ENCODE assay signal across 11 mouse cellular contexts in the genomic region with DNA sequence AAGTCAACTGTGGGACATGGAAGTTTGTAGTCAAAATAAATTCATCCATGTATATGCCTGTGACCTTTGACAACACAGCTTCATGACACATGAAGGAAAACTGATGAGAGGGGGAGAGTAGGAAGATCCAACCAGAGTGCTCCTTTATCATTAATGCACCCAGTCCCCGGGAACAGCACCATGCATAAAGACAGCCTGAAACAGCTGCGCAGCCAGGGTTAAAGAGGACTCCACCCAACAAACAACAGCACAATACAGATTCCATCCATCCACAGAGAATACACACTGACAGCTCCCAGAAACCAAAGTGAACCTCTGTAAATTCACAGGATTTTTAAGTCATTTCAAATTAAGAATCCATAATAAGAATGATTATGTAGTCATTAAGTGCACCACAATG. TPM values are rescaled to one million over a fixed set of nuclear protein-coding genes. Genes with fewer than 3 reads are reported as not detected.
DNase-seq lines count a peak whose midpoint lies in the region; ATAC-seq and TF ChIP-seq lines count a peak whose summit lies in the region.
"Had no signal": no experiment of that assay in that cellular context is flagged by ENCODE, and none has a peak within 500 bp of the region (broad histone marks: within the 10 kb centered on the region; RNA-seq: fewer than 3 reads in every experiment).

No protein-coding gene starts in this region.

- H3K4me3 ChIP-seq in gastrocnemius, adult 2 months, result peak overlapping the region; percentile 80
- peak overlapping the region; percentile 50 for H3K4me3 ChIP-seq in liver, adult 2 months (ENCODE audit: insufficient read depth, low read depth, low read length)
- peak overlapping the region; percentile 7; the same call in 1 of the 2 replicates for H3K4me3 ChIP-seq in cortical plate, adult 2 months (ENCODE audit: insufficient read depth, low read length)
- H3K4me3 ChIP-seq in macrophage (ENCODE audit: inconsistent target), result peak overlapping the region; percentile 39
- H3K4me3 ChIP-seq: erythroblast, embryonic 14.5 days; midbrain, embryonic 10.5 days had no signal

- no peak for DNase-seq in gastrocnemius, adult 2 months
- no peak for DNase-seq in gastrocnemius, adult 8-10 months (ENCODE audit: low spot score in 2 of 2)
- DNase-seq in liver, adult 2 months (ENCODE audit: extremely low read depth, low read depth, low spot score), result no peak
- no peak for DNase-seq in liver
- DNase-seq in cerebellum, postnatal 25 days, result no peak
- DNase-seq: right cerebral cortex, adult 18-20 months had no signal

- peak overlapping the region; percentile 77 for H3K27ac ChIP-seq in gastrocnemius, adult 2 months
- 0 out of 2 replicates have a peak overlapping the region, but pooled peaks have one; percentile 8 for H3K27ac ChIP-seq in liver, adult 2 months (replicated peaks; ENCODE audit: insufficient read depth, low read depth, low read length)
- no peak overlapping the region for H3K27ac ChIP-seq in cortical plate, adult 2 months (ENCODE audit: insufficient read depth, low read length)
- peak overlapping the region; percentile 10; the same call in 1 of the 2 replicates for H3K27ac ChIP-seq in macrophage
- H3K27ac ChIP-seq: midbrain, embryonic 10.5 days had no signal

- H3K79me2 ChIP-seq in liver, adult 2 months (ENCODE audit: control insufficient read depth, insufficient read depth, low read length), result no peaks in the 10 kb centered on the region
- H3K79me2 ChIP-seq in macrophage (ENCODE audit: inconsistent target), result no peaks in the 10 kb centered on the region

- no peaks in the 10 kb centered on the region for H3K27me3 ChIP-seq in liver, adult 2 months (ENCODE audit: control insufficient read depth, insufficient read depth, low read length)

- H3K9ac ChIP-seq in liver, adult 2 months (ENCODE audit: low read depth, low read length), result peak overlapping the region; percentile 50

- intact Hi-C loops in gastrocnemius, adult 2 months (cut with DNase I), result loop anchor here (10.0 kb wide), 2 partner anchors 215 to 435 kb away; a partner anchor contains a TSS

- no peaks in the 10 kb centered on the region for H3K36me3 ChIP-seq in liver, adult 2 months (ENCODE audit: control insufficient read depth, insufficient read depth, low read length)
- no peaks in the 10 kb centered on the region for H3K36me3 ChIP-seq in macrophage (ENCODE audit: inconsistent target)

- H3K4me1 ChIP-seq in liver, adult 2 months (ENCODE audit: control insufficient read depth, insufficient read depth, low read length), result no peaks in the 10 kb centered on the region
- H3K4me1 ChIP-seq in cortical plate, adult 2 months (ENCODE audit: control insufficient read depth, insufficient read depth, low read length), result no peaks in the 10 kb centered on the region; the same call in 1 of the 2 replicates
- H3K4me1 ChIP-seq: midbrain, embryonic 10.5 days had no signal

- ATAC-seq in monocyte, adult 5-6 weeks (replicated peaks; ENCODE audit: insufficient number of reproducible peaks, low FRiP score, low TSS enrichment, poor library complexity, severe bottlenecking), result no peak

- TF ChIP-seq POLR2A in liver, adult 2 months (IDR thresholded peaks at IDR 0.05; ENCODE audit: extremely low read depth, insufficient read depth, low read length), result no peak
- no peak for TF ChIP-seq POLR2A in cortical plate, adult 2 months (IDR thresholded peaks at IDR 0.05; ENCODE audit: extremely low read depth, insufficient read depth, low read length)

- TF ChIP-seq CTCF in gastrocnemius, adult 2 months (IDR thresholded peaks at IDR 0.05), result no peak
- no peak for TF ChIP-seq CTCF in liver, adult 2 months (IDR thresholded peaks at IDR 0.05; ENCODE audit: low read depth, low read length)
- no peak for TF ChIP-seq CTCF in cortical plate, adult 2 months (IDR thresholded peaks at IDR 0.05; ENCODE audit: extremely low read depth, insufficient read depth, low read length)

- WGBS in liver, adult 2 months, result 66% methylated on average over 2 of the region's 2 CpGs
- WGBS in macrophage (ENCODE audit: missing documents), result 77% methylated on average over 2 of the region's 2 CpGs

RNA-seq across cellular contexts. Expression of a gene that starts 12.0 kb away (rescaled TPM):
- under 1 TPM; 0.08 TPM for total RNA-seq in gastrocnemius, adult 2 months (2021)
- under 1 TPM in 3 of 4 experiments, not detected in 1; 0.05 to 0.16 (median 0.08) TPM for total RNA-seq in gastrocnemius, adult 8-10 months (2022)
- total RNA-seq in liver, adult 2 months (2014; rRNA removed), result 0.13 and 0.18 TPM in 2 replicates
- 0.02 and 0.09 TPM in 2 replicates for polyA plus RNA-seq in liver, adult 2 months (2012; rRNA removed)
- polyA plus RNA-seq in cortical plate, adult 2 months (2012; rRNA removed), result 1.5 and 2.4 TPM in 2 replicates
- total RNA-seq in macrophage (2018; cell fraction: chromatin; rRNA removed), result 1 to 10 TPM in 3 of 26 experiments, under 1 TPM in 11, not detected in 12; 0.15 to 3.8 (median 0.50) TPM
- 1 to 10 TPM in 1 of 26 experiments, under 1 TPM in 25; 0.10 to 1.0 (median 0.39) TPM for total RNA-seq in macrophage (2018; cell fraction: cytosol; rRNA removed)
- 1 to 10 TPM in 1 of 26 experiments, under 1 TPM in 13, not detected in 12; 0.06 to 1.6 (median 0.21) TPM for total RNA-seq in macrophage (2018; cell fraction: nucleus; rRNA removed)
- 2.2 to 2.7 TPM in 2 of 3 replicates, not detected in the other for polyA plus RNA-seq in macrophage (2018)
- 0.48 to 1.6 TPM (median 1.1 TPM) in 3 replicates for total RNA-seq in monocyte, adult 5-6 weeks (2017)

RNA-seq across cellular contexts. Expression of a gene that starts 42.2 kb away (rescaled TPM):
- total RNA-seq in gastrocnemius, adult 2 months (2021), result 1 to 10 TPM; 1.8 TPM
- 1 to 10 TPM in 3 of 4 experiments, under 1 TPM in 1; 0.99 to 1.9 (median 1.4) TPM for total RNA-seq in gastrocnemius, adult 8-10 months (2022)
- total RNA-seq in liver, adult 2 months (2014; rRNA removed), result 1.0 and 1.8 TPM in 2 replicates
- 0.22 and 0.35 TPM in 2 replicates for polyA plus RNA-seq in liver, adult 2 months (2012; rRNA removed)
- 14.1 and 15.1 TPM in 2 replicates for polyA plus RNA-seq in cortical plate, adult 2 months (2012; rRNA removed)
- total RNA-seq in macrophage (2018; cell fraction: chromatin; rRNA removed), result 10 to 100 TPM in 16 of 26 experiments, 1 to 10 TPM in 9, under 1 TPM in 1; 0.87 to 26.5 (median 12.6) TPM
- 1 to 10 TPM in 15 of 26 experiments, under 1 TPM in 11; 0.19 to 3.1 (median 1.1) TPM for total RNA-seq in macrophage (2018; cell fraction: cytosol; rRNA removed)
- total RNA-seq in macrophage (2018; cell fraction: nucleus; rRNA removed), result 10 to 100 TPM in 2 of 26 experiments, 1 to 10 TPM in 24; 1.1 to 13.3 (median 5.5) TPM
- 1.00 to 1.4 TPM (median 1.1 TPM) in 3 replicates for polyA plus RNA-seq in macrophage (2018)
- 10.7 to 58.1 TPM (median 11.2 TPM) in 3 replicates for total RNA-seq in monocyte, adult 5-6 weeks (2017)

Comparison
In these comparisons a context has a peak if more than half of its experiments do, and no peak if none do; other contexts are left out.
1. H3K4me3 ChIP-seq: peak in every context shown above with its lines; median percentile 80 in gastrocnemius, adult 2 months; 50 in liver, adult 2 months; 39 in macrophage; 7 in cortical plate, adult 2 months.